Mouse (Mus musculus): ENCODE results near the gene Zdhhc4.
A peak's percentile ranks its signal among the peaks of the same experiment; 100 is the strongest.

Gene Zdhhc4

DNA sequence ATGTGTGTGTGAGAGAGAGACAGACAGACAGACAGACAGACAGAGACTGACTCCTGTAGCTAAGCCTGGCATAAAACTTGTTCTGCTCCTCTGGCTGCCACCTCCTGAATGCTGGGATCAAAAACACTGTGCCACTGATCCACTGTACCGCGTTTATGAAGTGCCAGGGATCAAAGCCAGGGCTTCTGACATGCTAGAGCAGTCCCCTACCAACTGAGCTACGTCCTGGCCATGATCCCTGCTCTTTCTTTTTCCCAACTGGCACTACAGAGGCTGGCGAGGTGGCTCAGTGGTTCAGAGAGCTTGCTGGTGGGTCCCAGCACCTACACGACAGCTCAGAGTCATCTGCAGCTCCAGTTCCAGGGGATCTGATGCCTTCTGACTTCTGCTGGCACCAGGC lies 53.3 kb downstream of the Zdhhc4 start:
- DNase-seq (ENCODE audit: low read depth, low spot score), result no peak

DNA sequence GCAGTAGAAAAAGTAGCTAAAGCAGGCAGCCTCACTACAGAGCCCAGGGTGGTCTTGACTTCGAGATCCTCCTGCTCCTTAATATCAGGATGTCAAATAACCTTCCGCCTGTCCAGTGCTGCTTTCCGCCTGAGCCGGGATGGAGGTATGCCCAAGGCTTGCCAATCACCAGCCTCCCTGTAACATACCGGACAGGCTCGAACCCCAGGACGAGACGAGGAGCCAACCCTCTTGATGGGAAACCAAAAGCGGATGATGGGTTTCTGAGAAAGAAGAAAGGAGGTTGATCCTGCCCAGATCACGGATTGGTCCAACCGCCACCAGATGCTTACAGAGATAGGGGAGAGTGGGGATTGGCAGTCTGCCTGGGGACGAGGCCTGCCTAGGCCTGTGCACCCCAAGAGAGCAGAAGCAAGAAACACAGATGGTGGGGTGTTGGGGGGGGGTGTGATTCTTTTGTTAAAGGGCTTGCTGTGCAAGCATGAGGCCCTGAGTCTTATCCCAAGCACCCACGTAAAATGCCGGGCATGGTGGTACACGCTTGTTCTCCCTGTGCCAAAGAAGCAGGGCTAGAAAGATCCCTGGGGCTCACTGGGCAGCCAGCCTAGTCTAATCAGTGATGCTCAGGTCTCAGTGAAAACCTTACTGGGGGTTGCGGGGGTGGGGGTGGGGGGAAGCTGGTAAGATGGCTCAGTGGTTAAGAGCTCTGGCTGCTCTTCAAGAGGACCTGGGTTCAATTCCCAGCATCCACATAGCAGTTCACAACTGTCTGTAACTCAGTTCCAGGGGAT lies 56.3 kb downstream of the Zdhhc4 start:
- no peak for DNase-seq (ENCODE audit: low read depth, low spot score)

DNA sequence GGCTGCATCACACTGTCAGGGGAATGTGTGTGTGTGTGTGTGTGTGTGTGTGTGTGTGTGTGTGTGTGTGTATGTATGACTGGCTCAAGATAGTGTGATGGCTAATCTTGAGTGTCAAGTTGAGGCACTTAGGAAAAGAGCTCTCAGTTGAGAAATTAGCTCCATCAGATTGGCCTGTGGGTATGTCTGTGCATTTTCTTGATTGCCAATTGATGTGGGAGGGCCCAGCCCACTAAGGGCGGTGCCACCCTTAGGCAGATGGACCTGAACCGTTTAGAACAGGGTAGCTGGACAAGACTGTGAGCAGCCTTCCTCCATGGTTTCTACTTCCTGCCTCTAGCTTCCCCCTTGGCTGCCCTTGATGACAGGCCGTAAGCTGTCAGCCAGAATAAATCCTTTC lies 56.9 kb downstream of the Zdhhc4 start:
- DNase-seq (ENCODE audit: low read depth, low spot score), result no peak

DNA sequence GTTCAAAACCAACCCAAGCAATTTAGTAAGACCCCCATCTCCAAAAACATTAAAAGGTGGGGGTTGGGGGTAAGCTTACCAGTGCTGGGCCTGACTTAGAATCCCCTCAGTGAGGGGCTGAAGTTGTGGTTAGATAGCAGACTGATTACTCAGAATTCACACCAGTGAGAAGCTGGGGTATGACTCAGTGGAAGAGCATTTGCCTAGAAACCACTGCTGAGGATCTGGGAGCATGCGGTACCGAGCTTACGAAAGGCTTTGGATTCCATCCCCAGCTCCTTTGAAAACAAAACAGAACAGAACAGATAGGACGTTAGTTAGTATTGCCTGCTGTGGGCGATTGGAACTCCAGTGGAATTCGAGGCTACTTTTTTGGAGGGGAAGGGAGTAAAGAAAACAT lies 57.4 kb downstream of the Zdhhc4 start:
- no peak for DNase-seq (ENCODE audit: low read depth, low spot score)

DNA sequence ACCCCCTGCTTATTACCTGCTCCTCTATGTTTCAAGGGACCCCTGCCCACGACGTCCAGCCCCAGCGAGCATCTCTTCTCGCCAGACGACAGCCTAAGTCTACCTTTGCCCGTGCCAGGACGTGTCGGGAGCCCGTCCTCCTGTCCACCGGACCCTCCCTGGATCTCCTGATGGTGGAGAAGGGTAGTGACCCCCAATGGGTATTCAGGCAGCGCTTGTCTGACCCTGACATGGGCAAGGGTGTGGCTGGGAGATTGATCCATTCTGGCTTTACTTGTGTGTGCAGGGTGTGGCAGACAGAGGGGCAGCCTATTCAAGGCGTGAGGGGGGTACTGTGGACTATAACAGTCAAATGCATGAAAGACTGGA lies 58.9 kb downstream of the Zdhhc4 start:
- DNase-seq (ENCODE audit: low read depth, low spot score), result no peak

DNA sequence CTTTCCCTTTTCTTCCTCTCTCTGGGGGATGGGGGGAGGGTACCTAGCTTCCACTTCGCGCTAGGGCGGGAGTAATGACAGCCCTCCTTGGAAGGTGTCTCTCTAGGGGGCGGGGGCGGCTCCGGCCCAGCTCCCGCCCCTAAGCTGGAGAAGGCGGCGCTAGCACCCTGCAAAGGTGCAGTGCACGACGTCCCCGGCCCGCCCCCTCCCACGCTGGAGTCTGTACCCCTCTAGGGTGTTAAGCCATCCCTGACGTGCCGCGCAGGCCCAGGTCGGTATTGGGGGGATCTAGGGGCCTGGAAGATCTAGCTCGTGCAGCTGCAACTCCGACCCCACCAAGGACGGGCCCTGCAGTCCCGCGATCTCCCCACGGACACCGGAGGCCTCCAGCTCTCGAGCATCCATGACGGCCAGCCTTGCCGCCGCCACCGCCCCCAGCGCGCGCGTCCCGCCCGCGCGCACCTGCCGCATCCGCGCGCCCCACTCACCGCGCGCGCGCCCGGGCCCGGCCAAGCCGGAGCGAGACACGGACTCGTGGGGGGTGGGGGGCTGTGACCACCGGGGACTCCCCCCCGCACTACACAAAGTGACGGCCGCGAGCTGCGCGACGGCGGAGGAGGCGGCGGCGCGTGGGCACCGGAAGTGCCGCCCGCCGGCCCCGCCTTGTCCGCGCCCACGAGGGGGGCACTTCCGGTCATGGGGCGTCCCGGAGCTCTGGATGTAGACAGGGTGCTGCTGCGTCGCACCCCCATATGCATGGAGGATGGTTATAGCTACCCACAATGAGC lies 59.5 kb downstream of the Zdhhc4 start, which contains the start of gene Zfp316:
TSS of gene Zfp316 (minus strand) at position 660 of the 788 bp plus-strand sequence.
- peak; percentile 63 for DNase-seq (ENCODE audit: low read depth, low spot score)

DNA sequence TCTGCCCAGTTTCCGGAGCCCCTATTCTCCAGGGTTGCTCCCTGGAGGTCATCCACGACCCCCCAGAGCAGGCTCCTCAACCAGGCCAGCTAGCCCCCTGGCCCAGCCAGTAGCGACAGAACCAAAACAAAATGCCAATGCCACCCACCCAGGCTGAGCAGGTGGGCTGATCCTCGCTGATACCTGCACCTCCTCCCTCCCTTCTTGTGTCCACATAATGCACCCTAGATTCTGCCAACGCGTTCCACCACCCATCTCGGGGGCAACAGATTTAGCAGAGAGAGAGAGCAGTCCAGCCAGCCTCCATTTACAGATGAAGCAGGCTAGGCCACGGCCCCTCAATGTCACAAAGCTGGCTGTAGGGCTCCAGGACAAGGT lies 60.1 kb downstream of the Zdhhc4 start:
- DNase-seq (ENCODE audit: low read depth, low spot score), result no peak

DNA sequence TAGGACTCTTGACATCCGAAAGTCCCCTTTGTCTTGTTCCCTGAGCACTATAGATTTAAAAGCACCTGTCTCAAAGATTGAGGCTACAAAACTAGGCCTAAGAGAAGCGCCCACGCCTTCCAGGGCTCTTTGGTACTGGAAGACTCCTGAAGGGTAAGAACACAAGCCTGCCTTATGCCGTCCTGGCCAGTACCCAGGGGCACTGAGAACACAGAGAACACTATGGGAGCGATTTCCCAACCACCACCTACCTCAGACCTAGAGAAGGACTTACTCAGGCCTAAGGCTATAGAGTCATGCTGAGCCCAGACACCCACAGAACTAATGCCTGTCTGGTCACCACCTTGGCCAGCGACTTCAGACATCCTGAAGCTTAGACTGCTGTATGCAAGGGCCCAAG lies 62.3 kb downstream of the Zdhhc4 start:
- no peak for DNase-seq (ENCODE audit: low read depth, low spot score)

Measured in ES-CJ7 (cell line).